Mouse (Mus musculus) lung, adult 2 months (tissue): ENCODE measurements around the gene Urgcp.

Experiments used
- CTCF ChIP-seq: fragments of 200-500 bp; IDR thresholded peaks from 2 replicates; pipeline ENCODE4 v1.5.1; 2011; ENCODE audit warnings: mild to moderate bottlenecking, low read length, control low read depth; ENCODE audit not compliant: insufficient read depth
- POLR2A ChIP-seq: fragments of 200-500 bp; IDR thresholded peaks from 2 replicates; pipeline ENCODE4 v1.6.1; 2011; ENCODE audit warnings: low read depth, mild to moderate bottlenecking, control low read depth, low read length, borderline replicate concordance; ENCODE audit errors: extremely low read depth

DNA sequence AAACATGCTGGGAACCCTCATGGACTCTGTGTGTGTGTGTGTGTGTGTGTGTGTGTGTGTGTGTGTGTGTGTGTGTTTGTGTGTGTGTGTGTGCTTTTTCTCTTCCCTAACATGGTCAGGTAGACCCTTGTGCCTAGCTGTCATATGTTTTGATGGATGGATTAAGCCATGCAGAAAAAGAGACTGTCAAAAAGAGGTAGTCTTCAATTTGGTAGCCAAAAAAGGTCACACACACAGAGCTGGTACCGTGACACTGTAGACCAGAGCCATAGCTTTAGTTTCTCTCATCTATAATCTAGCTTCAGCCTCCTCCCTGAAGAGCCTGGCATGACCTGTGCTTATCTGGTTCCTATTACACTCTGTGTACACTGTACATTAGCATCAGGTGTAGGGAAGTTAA is 28.3 kb upstream of the Urgcp start:
- TF ChIP-seq CTCF (no peak), POLR2A (no peak)
